Mouse (Mus musculus) embryonic facial prominence, embryonic 10.5 days (tissue): ENCODE measurements at regions not wholly inside any gene's neighbourhood (a gene's known extent, or its start where the extent isn't known, plus 50 kb on each side); places are given as distances from the start of the nearest gene placed in this dataset.
A peak's percentile ranks its signal among the peaks of the same experiment; 100 is the strongest.

Experiments
- DNase-seq: peaks from one replicate; pipeline ENCODE4 v3.0.0-alpha.2; 2017; ENCODE audit warnings: low spot score
- H3K27ac ChIP-seq: fragments of 300-500 bp; sonication (generic); replicated peaks from 2 replicates; pipeline ENCODE4 v1.5.1; 2016; ENCODE audit warnings: mild to moderate bottlenecking
- H3K27me3 ChIP-seq: fragments of 300-500 bp; sonication (generic); replicated peaks from 2 replicates; pipeline ENCODE4 v1.6.1; 2016; ENCODE audit warnings: low read depth, mild to moderate bottlenecking; ENCODE audit not compliant: poor library complexity, severe bottlenecking
- H3K36me3 ChIP-seq: fragments of 300-500 bp; sonication (generic); replicated peaks from 2 replicates; pipeline ENCODE4 v1.6.1; 2016; ENCODE audit warnings: mild to moderate bottlenecking, moderate library complexity
- H3K4me1 ChIP-seq: fragments of 300-500 bp; sonication (generic); 2 replicates; pipeline ENCODE4 v1.6.1; 2016
- H3K4me3 ChIP-seq: fragments of 300-500 bp; sonication (generic); 2 replicates; pipeline ENCODE4 v1.5.1; 2016; ENCODE audit warnings: mild to moderate bottlenecking, moderate library complexity
- H3K9me3 ChIP-seq: fragments of 300-500 bp; sonication (generic); 2 replicates; pipeline ENCODE4 v1.6.1; 2016; ENCODE audit warnings: mild to moderate bottlenecking
- WGBS: fragments of 180-500 bp; shearing (Covaris S2); methylation state at CpG from one replicate; pipeline ENCODE4 v1.1.7; 2016; 5-methylcytosine and 5-hydroxymethylcytosine counted together

GRCm38 (mm10) chr6:66012675-66013074 lies 60.3 kb downstream of the 4930544G11Rik start:
- WGBS: 91% methylated on average over 3 of the region's 3 CpGs
- Histone ChIP-seq H3K4me1 (peaks cover 4% of the 10 kb centered on the region), H3K27ac (no peak overlapping the region), H3K27me3 (no peaks in the 10 kb centered on the region), H3K36me3 (no peaks in the 10 kb centered on the region), H3K9me3 (no peaks in the 10 kb centered on the region), H3K4me3 (no peak overlapping the region)
- no peak for DNase-seq

DNA sequence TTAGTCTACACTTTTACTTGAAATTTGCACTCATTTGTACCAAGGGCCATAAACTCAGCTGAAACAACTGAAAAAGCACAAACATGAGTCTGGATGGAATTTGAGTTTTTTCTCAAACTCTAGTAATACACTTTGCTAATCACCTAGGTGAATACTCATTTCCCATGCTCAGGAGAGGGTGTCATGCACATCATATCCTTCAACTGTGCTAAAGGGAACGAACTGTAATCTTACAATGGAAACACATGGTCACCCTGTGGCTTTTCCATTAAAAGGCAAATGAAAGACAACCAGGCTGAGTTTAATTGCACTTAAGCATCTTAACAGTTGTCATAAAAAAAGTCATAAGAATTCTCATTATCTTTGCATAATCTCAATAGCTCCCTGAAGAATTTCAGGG lies 71.1 kb downstream of the 4930544G11Rik start:
- H3K9me3 ChIP-seq: no peaks in the 10 kb centered on the region
- H3K4me1 ChIP-seq: no peaks in the 10 kb centered on the region
- no peak for DNase-seq
- H3K4me3 ChIP-seq: no peak overlapping the region
- no peaks in the 10 kb centered on the region for H3K27me3 ChIP-seq
- H3K27ac ChIP-seq: no peak overlapping the region
- no peaks in the 10 kb centered on the region for H3K36me3 ChIP-seq
- 80% methylated on average over 1 of the region's 1 CpGs for WGBS

DNA sequence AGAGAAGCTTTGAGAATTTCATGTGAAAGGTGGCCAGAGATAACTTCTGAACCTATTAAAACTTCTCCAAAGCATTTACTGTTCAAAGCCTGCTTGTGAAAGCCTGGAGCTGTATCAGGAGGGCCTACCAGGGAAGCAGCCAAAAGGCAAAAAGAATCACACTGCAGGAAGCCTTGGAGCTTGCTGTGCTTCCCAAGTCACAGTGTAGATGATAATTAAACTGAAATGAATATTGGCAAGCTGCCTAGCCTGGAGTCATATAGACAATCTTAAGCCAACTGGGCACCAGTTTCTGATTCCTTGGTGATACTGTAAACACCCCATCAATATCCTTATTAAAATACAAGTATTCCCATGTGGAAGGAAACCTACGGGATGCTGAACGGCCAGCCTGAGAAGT lies 84.4 kb downstream of the 4930544G11Rik start:
- 74% methylated on average over 2 of the region's 2 CpGs for WGBS
- Histone ChIP-seq H3K9me3 (no peaks in the 10 kb centered on the region), H3K27me3 (no peaks in the 10 kb centered on the region), H3K4me3 (no peak overlapping the region), H3K4me1 (no peaks in the 10 kb centered on the region), H3K36me3 (no peaks in the 10 kb centered on the region), H3K27ac (no peak overlapping the region)
- DNase-seq: no peak

- WGBS: 99% methylated on average over 4 of the region's 4 CpGs
Observed at GRCm38 (mm10) chr6:66051852-66052251, 99.4 kb downstream of the 4930544G11Rik start.

DNA sequence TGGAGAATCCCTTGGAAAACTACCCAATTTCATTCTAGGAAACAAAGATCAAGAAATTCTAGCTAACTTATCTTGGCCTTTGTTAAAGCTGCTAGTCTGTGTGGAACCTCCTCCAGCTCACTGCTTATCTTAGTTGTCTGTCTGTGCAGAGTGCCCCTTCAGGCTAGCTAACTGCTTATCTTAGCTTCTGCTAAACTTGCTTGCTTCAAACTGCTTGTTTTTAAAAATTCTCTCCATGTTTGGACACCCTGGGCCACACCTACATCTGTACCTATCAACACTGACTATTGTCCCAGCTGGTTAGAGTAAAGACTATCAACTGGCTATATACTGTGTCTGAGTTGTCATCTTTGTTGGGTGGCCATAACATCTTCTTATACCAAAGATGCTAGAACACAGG lies 100.0 kb downstream of the 4930544G11Rik start:
- H3K36me3 ChIP-seq: no peaks in the 10 kb centered on the region
- no peaks in the 10 kb centered on the region for H3K4me1 ChIP-seq
- H3K27ac ChIP-seq: no peak overlapping the region
- H3K27me3 ChIP-seq: no peaks in the 10 kb centered on the region
- H3K4me3 ChIP-seq: no peak overlapping the region
- DNase-seq: no peak
- no peaks in the 10 kb centered on the region for H3K9me3 ChIP-seq

More at GRCm38 (mm10) chr6:66051852-66052251, 99.4 kb downstream of the 4930544G11Rik start:
- Histone ChIP-seq H3K4me3 (no peak overlapping the region), H3K9me3 (no peaks in the 10 kb centered on the region), H3K27me3 (no peaks in the 10 kb centered on the region), H3K36me3 (no peaks in the 10 kb centered on the region), H3K4me1 (no peaks in the 10 kb centered on the region), H3K27ac (no peak overlapping the region)
- no peak for DNase-seq

DNA sequence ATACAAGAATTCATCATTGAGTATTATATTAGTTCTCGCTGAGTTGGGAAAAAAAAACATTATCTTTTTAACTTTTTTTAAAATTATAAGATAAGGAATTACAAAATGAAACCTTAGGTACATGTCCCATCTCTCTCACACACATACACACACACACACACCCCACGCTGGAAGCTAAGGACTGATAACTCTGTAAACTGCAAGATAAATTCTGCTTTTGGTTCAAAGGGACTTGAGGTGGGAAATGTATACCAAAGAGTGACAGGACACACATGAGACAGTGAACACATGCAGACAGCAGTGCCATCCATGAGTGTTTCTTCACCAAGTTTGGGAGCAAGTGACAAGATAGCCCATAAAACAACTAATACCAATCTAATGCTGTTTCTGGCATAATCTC lies 100.8 kb downstream of the 4930544G11Rik start:
- H3K27ac ChIP-seq: no peak overlapping the region
- 86% methylated on average over 2 of the region's 2 CpGs for WGBS
- H3K4me1 ChIP-seq: no peaks in the 10 kb centered on the region
- H3K27me3 ChIP-seq: no peaks in the 10 kb centered on the region
- H3K4me3 ChIP-seq: no peak overlapping the region
- DNase-seq: no peak
- no peaks in the 10 kb centered on the region for H3K9me3 ChIP-seq
- H3K36me3 ChIP-seq: no peaks in the 10 kb centered on the region

- Histone ChIP-seq H3K27me3 (no peaks in the 10 kb centered on the region), H3K4me3 (no peak overlapping the region), H3K27ac (no peak overlapping the region), H3K4me1 (no peaks in the 10 kb centered on the region), H3K36me3 (no peaks in the 10 kb centered on the region), H3K9me3 (no peaks in the 10 kb centered on the region)
- DNase-seq: no peak
- WGBS: 78% methylated on average over 2 of the region's 2 CpGs
Observed at GRCm38 (mm10) chr6:66068874-66069273, 116.5 kb downstream of the 4930544G11Rik start.

DNA sequence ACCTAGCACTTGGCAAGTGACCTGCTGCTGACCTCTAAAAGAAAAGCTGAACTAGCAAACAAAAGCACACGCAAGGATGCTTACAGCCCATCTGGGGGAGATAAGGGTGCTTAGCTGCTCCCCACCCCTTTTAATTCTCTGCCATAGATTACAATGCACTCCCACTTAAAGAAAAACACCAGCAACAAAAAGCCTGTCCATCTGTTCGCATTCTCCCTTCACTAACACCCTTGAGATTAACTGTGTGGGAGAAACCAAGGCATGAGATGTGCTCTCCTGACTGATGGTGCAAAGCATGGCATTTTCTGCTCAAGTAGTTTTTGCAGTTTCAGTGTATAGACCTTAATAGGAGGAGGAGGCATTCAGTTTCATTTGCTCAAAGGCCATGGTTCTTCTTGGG lies 125.0 kb downstream of the 4930544G11Rik start:
- H3K27ac ChIP-seq: 0 out of 2 replicates have a peak overlapping the region, but pooled peaks have one; percentile 5
- H3K9me3 ChIP-seq: no peaks in the 10 kb centered on the region
- no peaks in the 10 kb centered on the region for H3K27me3 ChIP-seq
- 31% methylated on average over 2 of the region's 2 CpGs for WGBS
- no peaks in the 10 kb centered on the region for H3K36me3 ChIP-seq
- H3K4me3 ChIP-seq: no peak overlapping the region
- DNase-seq: no peak
- peaks cover 30% of the 10 kb centered on the region for H3K4me1 ChIP-seq

DNA sequence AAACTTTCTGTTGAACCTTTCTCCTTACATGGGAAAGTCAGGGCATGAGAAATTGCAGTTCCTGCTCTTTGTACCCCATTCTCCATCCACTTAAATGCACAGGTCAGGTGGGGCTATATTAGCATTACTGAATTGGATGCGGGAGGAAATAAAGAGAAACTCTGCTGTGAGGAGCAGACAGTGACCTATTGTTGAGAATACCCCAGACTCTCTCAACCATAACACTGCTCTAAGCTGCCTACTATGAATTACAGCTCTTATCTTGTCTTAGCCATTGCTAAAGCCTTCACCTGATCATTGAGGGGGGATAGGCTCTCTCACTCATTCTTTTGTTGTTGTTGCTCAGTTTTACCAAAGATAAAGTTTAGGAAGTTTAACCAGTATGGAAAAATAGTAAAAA lies 126.4 kb downstream of the 4930544G11Rik start:
- WGBS: 33% methylated on average over 1 of the region's 1 CpGs
- Histone ChIP-seq H3K4me1 (peaks cover 30% of the 10 kb centered on the region), H3K27me3 (no peaks in the 10 kb centered on the region), H3K9me3 (no peaks in the 10 kb centered on the region), H3K36me3 (no peaks in the 10 kb centered on the region), H3K27ac (no peak overlapping the region), H3K4me3 (no peak overlapping the region)
- DNase-seq: no peak

- WGBS: 72% methylated on average over 3 of the region's 3 CpGs
- Histone ChIP-seq H3K9me3 (no peaks in the 10 kb centered on the region), H3K36me3 (no peaks in the 10 kb centered on the region), H3K27ac (no peak overlapping the region), H3K4me1 (no peaks in the 10 kb centered on the region), H3K4me3 (no peak overlapping the region), H3K27me3 (no peaks in the 10 kb centered on the region)
- no peak for DNase-seq
Observed at GRCm38 (mm10) chr6:66101555-66102071, 149.2 kb downstream of the 4930544G11Rik start.

DNA sequence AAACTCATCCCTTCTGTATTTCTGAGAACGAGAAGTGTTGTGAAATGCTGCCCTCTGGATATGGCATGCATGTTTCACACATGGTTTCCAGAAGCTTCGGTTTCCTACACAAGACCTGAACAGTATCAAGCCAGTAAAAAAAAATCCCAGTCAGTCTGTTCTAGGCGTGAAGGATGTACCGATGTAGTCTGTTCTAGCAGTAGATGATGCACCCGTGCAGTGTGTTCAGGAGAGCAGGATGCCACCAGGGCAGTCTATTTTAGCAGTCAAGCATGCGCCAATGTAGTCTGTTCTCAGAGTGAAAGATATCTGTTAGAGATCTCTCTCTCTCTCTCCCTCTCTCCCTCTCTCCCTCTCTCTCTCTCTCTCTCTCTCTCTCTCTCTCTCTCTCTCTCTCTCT lies 162.0 kb downstream of the 4930544G11Rik start:
- H3K4me3 ChIP-seq: no peak overlapping the region
- no peaks in the 10 kb centered on the region for H3K27me3 ChIP-seq
- no peaks in the 10 kb centered on the region for H3K36me3 ChIP-seq
- DNase-seq: no peak
- H3K27ac ChIP-seq: no peak overlapping the region
- H3K4me1 ChIP-seq: 0 out of 2 replicates have a peak, but pooled peaks cover 2% of the 10 kb centered on the region
- 90% methylated on average over 6 of the region's 6 CpGs for WGBS
- no peaks in the 10 kb centered on the region for H3K9me3 ChIP-seq

GRCm38 (mm10) chr6:66121479-66122183 lies 169.2 kb downstream of the 4930544G11Rik start:
- Histone ChIP-seq H3K27me3 (no peaks in the 10 kb centered on the region), H3K4me3 (no peak overlapping the region), H3K36me3 (no peaks in the 10 kb centered on the region), H3K9me3 (no peaks in the 10 kb centered on the region), H3K4me1 (0 out of 2 replicates have a peak, but pooled peaks cover 2% of the 10 kb centered on the region), H3K27ac (no peak overlapping the region)
- WGBS: 83% methylated on average over 5 of the region's 5 CpGs
- DNase-seq: no peak

DNA sequence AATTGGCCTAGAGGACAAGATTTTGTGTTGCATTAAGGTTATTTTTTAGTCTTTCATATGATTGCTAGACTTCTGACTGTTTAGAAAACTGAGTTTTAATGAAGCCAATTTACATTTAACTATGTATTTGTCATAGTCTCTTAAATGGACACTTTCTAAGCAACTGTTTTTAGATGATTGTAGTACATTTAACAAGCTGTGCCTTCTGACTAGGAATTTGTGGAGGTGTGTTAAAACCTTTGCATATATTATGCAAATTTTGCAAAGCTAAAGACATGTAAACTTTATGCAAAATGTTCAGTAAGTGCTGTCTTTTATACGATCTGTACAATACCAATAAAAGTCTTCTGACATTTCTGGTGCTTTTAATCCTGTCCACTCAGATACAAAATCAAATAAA lies 171.9 kb downstream of the 4930544G11Rik start:
- Histone ChIP-seq H3K27ac (no peak overlapping the region), H3K4me1 (no peaks in the 10 kb centered on the region), H3K9me3 (no peaks in the 10 kb centered on the region), H3K36me3 (no peaks in the 10 kb centered on the region), H3K4me3 (no peak overlapping the region), H3K27me3 (no peaks in the 10 kb centered on the region)
- no peak for DNase-seq
- WGBS: 81% methylated on average over 1 of the region's 1 CpGs
